Mouse (Mus musculus) kidney, adult 2 months (tissue): ENCODE measurements around the gene Rgma. TPM values are rescaled to one million over a fixed set of nuclear protein-coding genes. Genes with fewer than 3 reads are reported as not detected.

Experiments used
- DNase-seq: peaks from one replicate; pipeline ENCODE4 v3.0.0; 2021
- H3K27ac ChIP-seq: fragments of 200-500 bp; 2 replicates; pipeline ENCODE4 v1.5.1; 2012; ENCODE audit warnings: low read depth, low read length, control low read depth, inconsistent platforms; ENCODE audit not compliant: insufficient read depth
- H3K27me3 ChIP-seq: fragments of 200-500 bp; replicated peaks from 2 replicates; pipeline ENCODE4 v1.6.1; 2012; ENCODE audit warnings: mild to moderate bottlenecking, moderate library complexity, low read length, inconsistent platforms; ENCODE audit not compliant: control insufficient read depth, insufficient read depth
- H3K36me3 ChIP-seq: fragments of 200-500 bp; 2 replicates; pipeline ENCODE4 v1.6.1; 2012; ENCODE audit warnings: mild to moderate bottlenecking, moderate library complexity, low read length, inconsistent platforms; ENCODE audit not compliant: control insufficient read depth, insufficient read depth
- H3K4me1 ChIP-seq: fragments of 200-500 bp; 2 replicates; pipeline ENCODE4 v1.6.1; 2011; ENCODE audit warnings: low read length; ENCODE audit not compliant: control insufficient read depth, insufficient read depth
- H3K4me3 ChIP-seq: fragments of 200-500 bp; 2 replicates; pipeline ENCODE4 v1.5.1; 2011; ENCODE audit warnings: mild to moderate bottlenecking, low read depth, low read length, control low read depth; ENCODE audit not compliant: insufficient read depth
- CTCF ChIP-seq: fragments of 200-500 bp; conservative IDR thresholded peaks from 2 replicates; pipeline ENCODE4 v1.5.1; 2011; ENCODE audit warnings: low read depth, mild to moderate bottlenecking, control low read depth, low read length, moderate library complexity, mixed read lengths; ENCODE audit not compliant: insufficient read depth, insufficient read length
- POLR2A ChIP-seq: fragments of 200-500 bp; IDR thresholded peaks from one replicate; pipeline ENCODE4 v1.6.1; 2011; ENCODE audit warnings: low read depth, low read length, control low read depth
- WGBS: fragments of 180-500 bp; shearing (Covaris S2); methylation state at CpG from one replicate; pipeline ENCODE4 v1.1.7; 2018; 5-methylcytosine and 5-hydroxymethylcytosine counted together
- polyA plus RNA-seq: library from polyadenylated mRNA; depleted of rRNA; stranded (reverse); fragments of >200 nt; gene quantifications from 2 replicates; pipeline ENCODE4 v1.2.3, GENCODE M21; 2012

Gene Rgma
- polyA plus RNA-seq, 1 experiment, result 7.2 TPM

GRCm38 (mm10) chr7:73371587-73372321 is 3.6 kb upstream of the Rgma start:
- H3K4me1 ChIP-seq, result no peaks in the 10 kb centered on the region
- WGBS, result 51% methylated on average over 10 of the region's 10 CpGs
- DNase-seq, result no peak
- TF ChIP-seq CTCF, result no peak
- TF ChIP-seq POLR2A, result no peak
- H3K27me3 ChIP-seq, result no peaks in the 10 kb centered on the region; the same call in none of the 2 replicates
- H3K4me3 ChIP-seq, result no peak overlapping the region
- no peak overlapping the region for H3K27ac ChIP-seq
- no peaks in the 10 kb centered on the region for H3K36me3 ChIP-seq

DNA sequence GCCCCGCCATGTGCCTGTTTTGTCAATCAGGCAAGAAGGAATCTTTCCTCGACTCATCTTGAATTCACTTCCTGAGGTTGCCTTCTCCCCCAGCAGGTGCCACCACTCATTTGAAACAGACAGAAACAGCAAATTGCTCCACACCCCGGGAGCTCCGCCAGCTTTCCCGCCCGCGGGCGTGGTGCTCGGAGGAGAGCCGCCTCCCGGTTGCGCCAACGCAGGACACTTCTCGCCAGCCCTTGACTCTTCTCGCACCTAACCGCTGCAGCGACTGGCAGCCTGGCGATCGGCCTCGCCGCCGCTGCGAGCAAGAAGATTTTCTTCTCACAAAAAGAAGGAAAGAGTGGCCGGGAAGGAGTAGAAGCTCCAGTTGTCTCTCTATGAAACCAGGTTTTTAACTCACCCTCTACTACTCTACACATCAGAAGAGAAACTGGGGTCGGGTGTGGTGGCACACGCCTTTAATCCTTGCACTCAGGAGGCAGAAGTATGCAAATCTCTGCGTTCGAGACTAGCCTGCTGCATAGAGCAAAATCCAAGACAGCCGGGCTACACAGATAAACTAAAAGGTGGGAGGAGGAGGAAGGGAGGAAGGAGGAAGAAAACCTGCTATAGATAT is 2.8 kb upstream of the Rgma start:
- Histone ChIP-seq H3K4me3 (peak overlapping the region; percentile 9; the same call in 1 of the 2 replicates), H3K4me1 (no peaks in the 10 kb centered on the region), H3K36me3 (no peaks in the 10 kb centered on the region), H3K27ac (no peak overlapping the region), H3K27me3 (no peaks in the 10 kb centered on the region; the same call in none of the 2 replicates)
- TF ChIP-seq CTCF, result no peak
- no peak for TF ChIP-seq POLR2A
- 7% methylated on average over 29 of the region's 29 CpGs for WGBS
- peak; percentile 68 for DNase-seq

DNA sequence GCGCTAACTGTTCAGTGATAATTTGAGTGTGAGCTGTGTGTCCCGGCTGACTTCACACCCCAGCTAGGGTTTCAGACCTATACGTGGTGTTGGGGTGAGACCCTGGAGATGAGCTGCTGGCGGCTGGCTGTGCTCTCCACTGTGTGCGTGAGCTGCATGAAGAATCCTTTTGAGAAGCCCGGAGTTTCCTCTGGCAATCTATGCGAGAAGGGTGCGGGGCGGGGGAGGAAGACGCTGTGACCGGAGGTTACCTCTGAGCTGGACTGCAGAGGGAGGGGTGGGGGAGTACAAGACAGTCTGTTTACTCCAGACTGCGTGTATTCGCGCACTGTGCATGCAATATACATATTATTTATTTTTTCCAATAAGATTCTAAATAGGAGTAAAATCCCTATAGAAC is 582 bp upstream of the Rgma start:
- Histone ChIP-seq H3K4me3 (no peak overlapping the region), H3K27ac (no peak overlapping the region), H3K36me3 (no peaks in the 10 kb centered on the region), H3K27me3 (no peaks in the 10 kb centered on the region; the same call in none of the 2 replicates), H3K4me1 (no peaks in the 10 kb centered on the region)
- TF ChIP-seq CTCF (no peak), POLR2A (no peak)
- DNase-seq, result peak; percentile 28
- 12% methylated on average over 14 of the region's 14 CpGs for WGBS

DNA sequence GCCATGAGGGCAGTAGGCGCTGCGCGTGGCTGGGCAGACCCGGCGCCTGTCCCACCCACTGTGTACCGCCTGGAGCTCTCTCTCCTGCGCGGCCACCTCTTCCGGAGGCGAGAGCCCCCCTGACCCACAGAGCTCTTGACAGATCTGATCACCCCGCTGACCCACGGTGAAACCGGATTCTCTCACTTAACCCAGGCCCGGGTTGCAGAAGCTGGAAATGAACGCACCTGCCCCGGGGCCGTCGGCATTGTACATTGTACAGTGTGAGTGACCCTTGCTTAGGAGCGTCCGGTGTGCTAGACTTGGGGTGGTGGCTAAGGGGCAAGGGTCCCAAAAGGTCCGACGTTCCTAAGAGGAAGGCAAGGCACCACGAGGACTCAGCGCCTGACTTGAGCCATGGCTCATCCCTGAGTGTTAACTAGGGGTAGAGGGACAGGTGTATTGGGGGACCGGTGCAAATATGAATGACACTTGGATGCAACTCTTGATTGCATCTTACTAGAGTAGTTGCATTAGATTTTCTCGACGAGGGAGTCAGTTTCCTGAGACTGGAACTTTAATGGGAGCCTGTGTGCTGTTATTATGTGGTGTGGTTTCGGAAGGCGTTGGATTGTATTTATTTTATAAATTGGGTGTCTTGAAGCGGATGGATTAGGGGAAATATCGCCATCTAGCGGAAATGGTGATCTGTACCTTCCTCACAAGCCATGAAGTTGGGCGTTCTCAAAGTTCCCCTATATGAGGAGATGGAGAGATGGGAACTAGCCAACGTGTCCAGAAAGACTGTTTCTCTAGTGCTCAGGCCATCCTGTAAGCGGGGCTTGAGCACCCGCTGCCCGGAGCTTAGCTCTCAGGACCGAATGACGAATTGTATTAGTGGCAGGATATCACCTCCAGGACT is 1.0 kb downstream of the Rgma start:
- Histone ChIP-seq H3K27me3 (no peaks in the 10 kb centered on the region; the same call in none of the 2 replicates), H3K4me1 (no peaks in the 10 kb centered on the region), H3K36me3 (no peaks in the 10 kb centered on the region), H3K27ac (no peak overlapping the region), H3K4me3 (peak overlapping the region; percentile 44)
- DNase-seq, result peak; percentile 75
- TF ChIP-seq CTCF (peak; percentile 54), POLR2A (no peak)
- WGBS, result under 1% methylated on average over 39 of the region's 39 CpGs

- Histone ChIP-seq H3K27me3 (no peaks in the 10 kb centered on the region; the same call in none of the 2 replicates), H3K4me3 (no peak overlapping the region), H3K4me1 (no peaks in the 10 kb centered on the region), H3K27ac (no peak overlapping the region), H3K36me3 (no peaks in the 10 kb centered on the region)
- no peak for TF ChIP-seq POLR2A
- TF ChIP-seq CTCF, result no peak
- 68% methylated on average over 12 of the region's 12 CpGs for WGBS
- no peak for DNase-seq
Measured at GRCm38 (mm10) chr7:73377307-73377706, 2.0 kb downstream of the Rgma start.

- H3K4me3 ChIP-seq, result no peak overlapping the region
- 75% methylated on average over 6 of the region's 6 CpGs for WGBS
- H3K4me1 ChIP-seq, result no peaks in the 10 kb centered on the region
- H3K27me3 ChIP-seq, result no peaks in the 10 kb centered on the region; the same call in 1 of the 2 replicates
- no peaks in the 10 kb centered on the region for H3K36me3 ChIP-seq
- DNase-seq, result no peak
- H3K27ac ChIP-seq, result no peak overlapping the region
- TF ChIP-seq CTCF, result no peak
- TF ChIP-seq POLR2A, result no peak
Measured at GRCm38 (mm10) chr7:73378034-73378433, 2.7 kb downstream of the Rgma start.

GRCm38 (mm10) chr7:73382843-73383242 is 7.5 kb downstream of the Rgma start:
- Histone ChIP-seq H3K27ac (no peak overlapping the region), H3K4me1 (no peaks in the 10 kb centered on the region), H3K27me3 (no peaks in the 10 kb centered on the region), H3K36me3 (no peaks in the 10 kb centered on the region), H3K4me3 (no peak overlapping the region)
- TF ChIP-seq CTCF (no peak), POLR2A (no peak)
- DNase-seq, result no peak
- WGBS, result 76% methylated on average over 7 of the region's 7 CpGs
